Mouse (Mus musculus): ENCODE data around the gene Ube2o. TPM values are rescaled to one million over a fixed set of nuclear protein-coding genes. Genes with fewer than 3 reads are reported as not detected.
A peak's percentile ranks its signal among the peaks of the same experiment; 100 is the strongest.

Ube2o gene
- total RNA-seq, 2 experiments from 2014 or later = 93.7 to 101 TPM

DNA sequence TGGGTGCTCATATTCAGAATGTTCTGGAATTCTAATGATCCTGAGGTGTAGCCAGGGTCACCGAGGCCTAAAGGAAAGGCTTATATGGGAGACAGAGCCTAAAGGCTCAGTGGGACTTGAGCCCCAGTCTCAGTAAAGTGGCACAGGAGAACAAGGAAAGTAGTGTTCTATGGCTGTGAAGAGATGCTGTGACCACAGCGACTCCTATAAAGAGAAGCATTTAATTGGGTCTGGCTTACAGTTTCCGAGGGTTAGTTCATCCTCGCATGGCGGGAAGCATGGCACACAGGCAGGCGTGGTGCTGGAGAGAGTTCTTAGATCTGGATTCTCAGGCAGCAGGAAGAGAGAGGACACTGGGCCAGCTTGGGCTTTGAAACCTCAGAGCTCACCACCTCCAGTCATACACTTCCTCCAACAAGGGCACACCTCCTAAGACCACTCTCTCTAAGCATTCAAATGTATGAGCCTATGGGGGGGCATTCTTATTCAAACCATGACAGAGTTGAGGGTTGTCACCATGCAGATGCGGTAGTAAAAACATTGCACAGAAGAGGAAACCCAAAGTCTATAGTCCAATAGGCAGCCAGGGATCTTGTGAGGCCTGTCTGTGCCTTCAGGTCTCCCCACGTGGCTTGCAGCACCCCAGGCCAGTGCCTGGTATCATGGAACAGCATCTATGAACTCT, 52.5 kb downstream of the Ube2o start:
- no peak for TF ChIP-seq CTCF (conservative IDR thresholded peaks at IDR 0.05)
- no peak for DNase-seq (ENCODE audit: low spot score in 2 of 2)
- Histone ChIP-seq H3K27ac (no peak overlapping the region), H3K4me3 (no peak overlapping the region)

DNA sequence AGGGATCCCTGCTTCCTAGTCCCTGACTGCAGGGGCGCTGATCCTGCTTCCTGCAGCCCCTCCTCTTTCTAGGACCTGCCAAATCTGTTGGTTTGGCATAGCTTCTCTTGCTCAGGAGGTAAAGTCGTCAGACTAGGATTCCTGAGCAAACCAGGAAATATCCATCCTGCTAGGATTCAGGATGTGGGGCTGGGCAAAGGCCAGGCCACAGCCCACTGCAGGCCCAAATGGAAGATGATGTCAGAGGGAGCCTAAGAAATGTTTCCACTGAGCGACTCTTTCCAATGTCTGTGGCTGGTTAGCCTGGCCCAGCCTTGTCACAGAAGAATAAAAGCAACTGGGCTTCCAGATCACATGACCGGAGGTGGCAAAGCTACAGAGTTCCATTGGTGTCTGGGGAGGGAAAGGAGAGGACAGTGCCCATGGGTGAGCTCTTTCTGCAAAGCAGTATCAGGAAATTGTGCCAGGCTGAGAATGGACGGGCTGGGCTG, 57.5 kb downstream of the Ube2o start:
- 0 out of 2 replicates have a peak overlapping the region, but pooled peaks have one; percentile 19 for H3K27ac ChIP-seq
- DNase-seq (ENCODE audit: low spot score in 2 of 2) = no peak
- TF ChIP-seq CTCF (conservative IDR thresholded peaks at IDR 0.05) = no peak

DNA sequence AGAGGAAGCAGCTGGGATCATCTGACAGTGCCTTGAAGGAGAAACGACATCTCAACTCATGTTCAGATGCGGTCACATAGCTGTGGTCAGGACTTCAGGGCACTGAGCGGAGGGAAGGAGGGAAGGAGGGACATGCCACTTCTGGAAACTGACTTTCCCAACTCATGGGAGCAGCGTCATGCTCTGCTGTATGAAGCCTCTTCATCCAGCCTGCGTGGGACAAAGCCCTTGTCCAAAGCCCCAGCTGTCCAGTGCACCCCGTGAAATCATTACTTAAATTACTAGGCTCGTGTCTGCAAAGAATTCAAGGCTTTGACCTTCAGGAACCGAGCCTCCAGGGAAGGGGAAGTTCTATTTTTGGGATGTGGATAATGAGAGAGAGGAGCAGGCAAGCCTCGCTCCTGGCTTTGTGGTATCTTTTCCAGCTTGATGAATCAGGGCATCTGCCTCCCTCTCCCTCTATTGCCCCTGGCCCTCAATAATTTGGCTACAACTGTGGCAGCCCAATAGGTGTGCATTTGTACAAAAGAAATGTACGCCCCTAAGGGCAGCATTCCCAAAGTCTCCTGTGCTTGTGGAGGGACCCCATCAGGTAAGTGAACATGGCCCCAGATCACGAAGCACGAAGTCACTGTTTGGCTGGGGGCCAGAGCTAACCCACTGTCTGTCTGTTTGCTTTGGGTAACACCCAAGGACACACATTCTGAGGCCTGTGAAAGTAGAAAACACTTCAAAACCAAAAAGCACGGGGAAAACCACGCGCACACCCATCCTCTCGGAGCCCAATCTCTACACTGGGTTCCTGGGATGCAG, 58.2 kb downstream of the Ube2o start:
- no peak for TF ChIP-seq CTCF (conservative IDR thresholded peaks at IDR 0.05)
- DNase-seq (ENCODE audit: low spot score in 2 of 2) = no peak
- H3K27ac ChIP-seq = 0 out of 2 replicates have a peak overlapping the region, but pooled peaks have one; percentile 19
- no peak overlapping the region for H3K4me3 ChIP-seq

More for the DNA sequence above, 57.5 kb downstream of the Ube2o start:
- H3K4me3 ChIP-seq = no peak overlapping the region

DNA sequence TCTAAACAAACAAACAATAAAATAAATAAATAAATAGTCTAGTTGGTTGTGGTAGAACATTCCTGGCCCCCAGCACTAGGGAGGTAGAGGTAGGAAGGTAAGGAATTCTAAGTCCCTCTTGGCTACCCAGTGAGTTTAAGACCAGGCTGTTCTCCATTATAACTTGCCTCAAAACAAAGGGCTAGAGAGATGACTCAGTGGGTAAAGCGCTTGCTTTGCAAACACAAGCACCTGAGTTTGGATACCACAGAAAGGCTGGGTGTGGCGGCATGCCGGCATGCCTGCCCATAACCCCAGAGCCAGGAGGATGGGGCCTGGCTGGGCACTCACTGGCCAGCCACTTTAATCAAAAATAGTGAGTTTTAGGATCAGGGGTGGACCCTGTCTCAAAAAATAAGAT, 59.2 kb downstream of the Ube2o start:
- no peak for TF ChIP-seq CTCF (conservative IDR thresholded peaks at IDR 0.05)
- DNase-seq (ENCODE audit: low spot score in 2 of 2) = no peak
- Histone ChIP-seq H3K4me3 (no peak overlapping the region), H3K27ac (no peak overlapping the region)

DNA sequence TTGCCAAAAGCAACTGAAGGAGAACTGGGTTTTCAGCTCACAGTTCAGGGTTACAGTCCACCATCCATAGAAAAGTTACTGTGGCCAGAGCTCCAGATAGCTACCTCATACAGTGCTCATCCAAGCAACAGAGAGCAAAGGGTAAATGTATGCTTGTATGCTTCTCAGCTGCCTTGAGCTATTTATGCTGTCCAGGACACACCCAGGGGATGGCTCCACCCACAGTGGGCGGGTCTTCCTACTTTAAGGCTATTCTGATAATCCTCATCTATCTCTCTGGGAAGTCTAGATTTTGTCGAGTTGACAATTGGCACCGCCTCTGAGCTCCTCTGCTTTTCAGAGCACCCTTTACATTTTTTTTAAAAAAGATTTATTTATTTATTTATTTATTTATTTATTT, 60.1 kb downstream of the Ube2o start:
- DNase-seq (ENCODE audit: low spot score in 2 of 2) = no peak
- TF ChIP-seq CTCF (conservative IDR thresholded peaks at IDR 0.05) = no peak
- Histone ChIP-seq H3K4me3 (no peak overlapping the region), H3K27ac (no peak overlapping the region)

DNA sequence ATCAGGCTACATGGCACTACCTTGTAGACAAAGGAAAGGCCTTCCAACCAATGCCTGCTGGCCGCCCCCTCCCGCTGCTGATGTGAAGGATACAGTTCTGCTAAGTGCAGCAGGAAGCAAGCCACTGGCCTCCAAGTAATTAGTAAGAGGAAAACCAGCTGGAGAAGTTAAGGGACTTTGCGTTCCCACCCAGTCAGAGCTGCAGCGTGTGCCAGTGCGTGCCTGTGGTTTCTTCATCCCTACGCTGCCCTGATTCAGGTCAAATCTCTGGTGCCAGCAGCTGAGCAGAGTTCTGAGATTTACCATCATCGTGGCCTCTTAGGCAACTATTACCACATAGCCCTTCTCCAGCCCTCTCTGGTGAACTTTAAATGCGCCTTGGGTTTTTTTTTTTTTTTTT, 62.8 kb downstream of the Ube2o start:
- no peak for TF ChIP-seq CTCF (conservative IDR thresholded peaks at IDR 0.05)
- no peak for DNase-seq (ENCODE audit: low spot score in 2 of 2)

DNA sequence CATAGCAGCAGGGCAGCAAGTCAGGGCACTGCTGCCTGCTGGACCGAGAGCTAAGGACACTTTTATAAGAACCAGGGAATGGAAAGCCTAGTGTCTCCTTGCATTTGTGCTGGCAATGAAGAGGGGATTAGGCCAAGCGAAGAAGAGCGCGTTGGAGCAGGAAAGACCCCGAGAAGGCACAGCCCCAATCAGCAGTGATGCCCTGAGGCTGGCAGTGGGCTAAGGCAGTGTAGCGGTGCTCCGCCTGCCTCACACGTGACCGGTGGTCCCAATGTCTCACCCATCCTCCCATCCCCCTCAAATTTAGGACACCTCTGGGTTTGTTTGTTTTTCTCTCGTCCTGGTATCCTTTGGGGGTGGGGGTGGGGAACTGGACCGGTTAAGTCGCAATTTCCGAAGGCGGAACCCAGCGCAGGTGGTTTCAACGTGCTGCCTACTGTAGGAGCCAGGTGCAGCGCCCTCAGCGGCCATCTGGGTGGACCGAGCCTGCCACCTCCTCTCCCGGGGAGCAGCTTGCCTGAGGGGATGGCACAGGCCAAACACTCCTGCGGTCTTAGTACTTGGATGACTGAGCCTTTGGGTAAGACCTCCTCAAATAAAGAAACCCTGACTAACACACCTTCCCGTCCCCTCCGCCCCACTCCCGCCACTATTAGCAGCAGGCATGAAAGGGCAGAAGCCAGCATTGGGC, 65.8 kb downstream of the Ube2o start:
- Histone ChIP-seq H3K27ac (no peak overlapping the region), H3K4me3 (no peak overlapping the region)
- no peak for DNase-seq (ENCODE audit: low spot score in 2 of 2)
- no peak for TF ChIP-seq CTCF (conservative IDR thresholded peaks at IDR 0.05)

More for the DNA sequence above, 62.8 kb downstream of the Ube2o start:
- H3K27ac ChIP-seq = no peak overlapping the region
- H3K4me3 ChIP-seq = no peak overlapping the region

DNA sequence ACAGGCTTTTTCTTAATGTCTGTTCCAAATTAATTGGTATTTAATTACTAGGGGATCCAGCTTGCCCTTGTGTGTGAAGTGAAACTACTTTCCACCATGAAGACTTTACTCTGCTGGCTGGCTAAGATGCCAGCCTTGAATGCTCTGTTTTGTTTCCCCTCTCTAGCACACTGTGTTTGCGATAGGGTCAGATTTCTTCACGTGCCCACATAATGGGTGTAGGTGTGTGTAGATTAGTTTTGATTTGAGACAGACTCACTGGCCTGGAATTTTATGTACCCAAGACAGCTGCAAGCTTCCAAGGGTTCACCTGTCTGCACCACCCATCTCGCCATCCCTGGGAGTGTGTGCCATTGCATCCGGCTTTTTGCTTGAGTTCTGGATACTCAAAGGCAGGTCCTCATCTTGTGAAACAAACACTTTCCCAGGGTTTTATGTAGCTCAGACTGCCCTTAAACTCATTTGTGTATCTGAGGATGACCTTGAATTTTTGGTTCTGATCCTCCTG, 67.7 kb downstream of the Ube2o start:
- no peak for DNase-seq (ENCODE audit: low spot score in 2 of 2)
- peak overlapping the region; percentile 61; the same call in 1 of the 2 replicates for H3K27ac ChIP-seq
- TF ChIP-seq CTCF (conservative IDR thresholded peaks at IDR 0.05) = no peak

DNA sequence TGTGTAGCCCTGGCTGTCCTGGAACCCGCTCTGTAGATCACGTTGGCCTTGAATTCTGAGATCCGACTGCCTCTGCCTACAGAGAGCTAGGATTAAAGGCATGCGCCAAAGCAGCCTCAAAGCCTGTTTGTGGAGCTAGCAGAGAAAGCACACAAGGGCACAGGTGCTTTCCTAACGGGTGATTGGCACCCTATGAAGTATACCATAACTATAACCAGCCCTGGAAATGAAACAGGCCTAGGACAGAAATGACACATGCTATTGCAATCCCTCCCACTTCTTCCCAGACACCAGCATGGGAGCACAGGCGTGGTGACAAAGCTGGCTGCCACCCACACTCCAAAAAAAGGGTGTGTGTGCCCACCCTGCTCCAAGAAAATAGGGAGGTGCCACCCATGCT, 68.3 kb downstream of the Ube2o start:
- Histone ChIP-seq H3K4me3 (no peak overlapping the region), H3K27ac (peak overlapping the region; percentile 61)
- peak in 1 of 2 experiments; percentile 40 for DNase-seq (ENCODE audit: low spot score in 2 of 2)
- no peak for TF ChIP-seq CTCF (conservative IDR thresholded peaks at IDR 0.05)

More for the DNA sequence above, 67.7 kb downstream of the Ube2o start:
- H3K4me3 ChIP-seq = no peak overlapping the region

DNA sequence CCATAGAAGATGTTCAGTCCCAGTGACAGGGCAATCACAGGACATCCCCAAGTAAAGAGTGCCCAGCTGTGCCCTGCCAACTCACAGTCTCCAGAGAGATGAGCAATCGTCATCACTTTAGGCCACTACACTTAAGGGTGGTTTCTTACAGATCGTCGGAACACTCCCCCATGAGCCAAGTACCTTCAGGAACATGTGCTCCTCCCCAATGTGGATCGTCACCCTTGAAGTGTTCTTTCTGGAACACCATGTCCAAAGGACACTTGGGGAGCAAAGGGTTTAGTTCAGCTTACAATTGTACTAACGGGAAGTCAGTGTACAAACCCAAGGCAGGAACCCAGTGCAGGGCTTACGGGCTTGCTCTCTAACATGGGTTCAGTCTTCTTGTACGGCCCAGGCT, 69.1 kb downstream of the Ube2o start:
- no peak for DNase-seq (ENCODE audit: low spot score in 2 of 2)
- no peak for TF ChIP-seq CTCF (conservative IDR thresholded peaks at IDR 0.05)
- Histone ChIP-seq H3K4me3 (no peak overlapping the region), H3K27ac (no peak overlapping the region)

DNA sequence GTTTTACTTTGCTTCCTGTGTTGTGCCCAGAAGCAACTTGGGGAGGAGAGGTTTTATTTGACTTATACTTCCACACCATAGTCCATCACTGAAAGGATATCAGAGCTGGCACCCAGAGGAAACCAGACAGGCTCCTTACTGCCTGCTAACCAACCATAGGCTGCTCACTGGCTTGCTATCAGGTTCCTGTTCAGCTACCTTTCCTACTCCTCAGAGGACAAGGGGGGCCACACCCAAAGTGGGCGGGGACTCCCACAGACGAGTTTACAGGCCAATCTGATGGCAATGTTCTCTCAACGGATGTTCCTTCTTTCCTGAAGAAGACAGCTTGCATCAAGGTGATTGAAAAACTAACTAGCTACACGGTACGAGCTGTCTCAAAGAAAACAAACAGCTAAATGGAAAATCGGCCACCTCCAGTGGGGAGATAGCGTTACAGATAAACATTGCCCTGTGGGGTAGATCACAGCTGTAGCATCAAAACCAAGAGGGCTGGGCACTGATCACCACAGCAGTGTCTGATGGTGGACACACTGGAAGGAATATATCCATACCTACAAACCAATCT, 69.9 kb downstream of the Ube2o start:
- no peak overlapping the region for H3K4me3 ChIP-seq
- DNase-seq (ENCODE audit: low spot score in 2 of 2) = no peak
- H3K27ac ChIP-seq = no peak overlapping the region
- no peak for TF ChIP-seq CTCF (conservative IDR thresholded peaks at IDR 0.05)

DNA sequence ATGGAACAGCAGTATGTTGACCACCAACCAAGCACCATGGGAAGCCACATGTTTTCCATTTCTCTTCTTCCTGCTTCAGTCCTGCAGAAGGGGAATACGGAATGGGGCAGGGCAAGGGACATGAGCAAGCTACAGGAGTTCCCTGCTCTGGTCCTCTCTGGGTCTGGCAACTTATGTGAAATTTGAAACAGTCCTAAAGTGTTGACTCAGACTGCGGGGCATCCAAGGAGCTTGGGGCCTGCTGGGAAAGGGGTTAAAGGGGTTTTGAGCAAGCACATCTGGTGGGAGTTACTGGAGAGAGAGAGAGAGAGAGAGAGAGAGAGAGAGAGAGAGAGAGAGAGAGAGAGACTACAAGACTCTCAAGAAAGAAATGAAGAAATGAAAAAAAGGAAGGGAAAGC, 72.6 kb downstream of the Ube2o start:
- no peak for TF ChIP-seq CTCF (conservative IDR thresholded peaks at IDR 0.05)
- Histone ChIP-seq H3K4me3 (no peak overlapping the region), H3K27ac (no peak overlapping the region)
- no peak for DNase-seq (ENCODE audit: low spot score in 2 of 2)

Data from layer of hippocampus, adult 2 months (tissue).